Mouse (Mus musculus) embryonic facial prominence, embryonic 15.5 days (tissue): ENCODE data around the gene Nbea. TPM values are rescaled to one million over a fixed set of nuclear protein-coding genes. Genes with fewer than 3 reads are reported as not detected.

Source experiments
- ATAC-seq: fragments of 200-750 bp; cut with Nextera tagmentation; 2 replicates; pipeline ENCODE4 v1.8.0; 2017; ENCODE audit warnings: low read depth, moderate TSS enrichment; ENCODE audit not compliant: insufficient number of reproducible peaks, low FRiP score, low TSS enrichment
- H3K27ac ChIP-seq: fragments of 300-500 bp; sonication (generic); replicated peaks from 2 replicates; pipeline ENCODE4 v1.5.1; 2015; ENCODE audit warnings: mild to moderate bottlenecking, inconsistent platforms
- H3K27me3 ChIP-seq: fragments of 300-500 bp; sonication (generic); 2 replicates; pipeline ENCODE4 v1.6.1; 2015; ENCODE audit warnings: inconsistent platforms
- H3K36me3 ChIP-seq: fragments of 300-500 bp; sonication (generic); 2 replicates; pipeline ENCODE4 v1.6.1; 2015; ENCODE audit warnings: mild to moderate bottlenecking, inconsistent platforms
- H3K4me1 ChIP-seq: fragments of 300-500 bp; sonication (generic); 2 replicates; pipeline ENCODE4 v1.6.1; 2015; ENCODE audit warnings: inconsistent platforms
- H3K4me2 ChIP-seq: fragments of 300-500 bp; sonication (generic); replicated peaks from 2 replicates; pipeline ENCODE4 v1.6.1; 2015; ENCODE audit warnings: mild to moderate bottlenecking, inconsistent platforms
- H3K4me3 ChIP-seq: fragments of 300-500 bp; sonication (generic); replicated peaks from 2 replicates; pipeline ENCODE4 v1.5.1; 2015; ENCODE audit warnings: mild to moderate bottlenecking, inconsistent platforms
- H3K9ac ChIP-seq: fragments of 300-500 bp; sonication (generic); 2 replicates; pipeline ENCODE4 v1.6.1; 2015; ENCODE audit warnings: inconsistent platforms
- H3K9me3 ChIP-seq: fragments of 300-500 bp; sonication (generic); replicated peaks from 2 replicates; pipeline ENCODE4 v1.6.1; 2016; ENCODE audit warnings: inconsistent platforms
- WGBS: fragments of 180-500 bp; shearing (Covaris S2); methylation state at CpG from one replicate; pipeline ENCODE4 v1.1.7; 2015; 5-methylcytosine and 5-hydroxymethylcytosine counted together
- polyA plus RNA-seq: library from polyadenylated mRNA; unstranded; fragments of >200 nt; fragmentation: Nextera tagmentation; extraction: Ambion mirVana; gene quantifications from 2 replicates; pipeline ENCODE4 v1.2.1, GENCODE M21; 2015

The Nbea gene
- polyA plus RNA-seq, 1 experiment from 2014 or later, result 13.3 TPM

DNA sequence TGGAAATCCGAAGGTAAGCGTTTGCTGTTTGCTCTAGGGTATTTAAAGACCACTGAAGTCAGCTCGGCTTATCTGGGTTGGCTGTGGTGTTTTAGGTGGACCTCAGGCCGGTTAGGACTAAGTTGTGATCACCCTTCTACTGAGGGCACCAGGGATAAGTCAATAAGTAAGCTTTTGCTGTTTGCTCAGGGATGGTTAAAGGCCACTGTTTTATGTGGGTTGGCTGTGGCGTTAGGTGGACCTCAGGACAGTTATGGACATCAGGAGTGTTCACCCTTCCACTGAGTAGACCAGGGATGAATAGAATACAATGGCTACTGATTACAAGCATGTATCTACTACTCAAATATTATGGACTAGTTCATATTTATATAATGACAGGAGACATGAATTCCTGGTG lies 292.9 kb downstream of the Nbea start:
- no peak overlapping the region for H3K4me3 ChIP-seq
- ATAC-seq, result no peak
- no peak overlapping the region for H3K27ac ChIP-seq
- no peak overlapping the region for H3K9ac ChIP-seq
- no peaks in the 10 kb centered on the region for H3K36me3 ChIP-seq
- H3K4me1 ChIP-seq, result no peaks in the 10 kb centered on the region
- no peaks in the 10 kb centered on the region for H3K27me3 ChIP-seq
- no peak overlapping the region for H3K4me2 ChIP-seq
- WGBS, result 75% methylated on average over 5 of the region's 5 CpGs
- H3K9me3 ChIP-seq, result no peaks in the 10 kb centered on the region

DNA sequence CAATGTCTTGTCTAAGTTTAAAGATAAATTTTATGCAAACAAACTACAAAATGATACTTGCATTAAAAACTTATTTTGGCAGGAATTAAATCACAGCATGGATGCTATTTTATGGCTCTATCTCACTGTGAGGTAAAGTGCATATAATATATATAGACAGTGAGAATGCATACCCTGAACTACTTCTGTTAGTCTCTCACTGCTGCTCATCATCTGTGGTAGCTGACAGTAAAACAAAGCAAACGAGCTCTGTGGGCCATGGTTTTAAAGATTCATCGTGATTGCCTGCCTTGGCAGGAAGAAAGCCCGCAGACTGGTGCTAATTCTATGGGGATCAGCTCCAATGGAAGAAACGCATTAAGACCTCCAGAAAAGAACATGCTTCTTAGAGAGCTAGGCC lies 294.3 kb downstream of the Nbea start:
- 37% methylated on average over 4 of the region's 4 CpGs for WGBS
- no peak overlapping the region for H3K9ac ChIP-seq
- no peaks in the 10 kb centered on the region for H3K27me3 ChIP-seq
- no peak overlapping the region; the same call in 1 of the 2 replicates for H3K27ac ChIP-seq
- no peak for ATAC-seq
- no peak overlapping the region for H3K4me2 ChIP-seq
- no peaks in the 10 kb centered on the region for H3K9me3 ChIP-seq
- H3K4me3 ChIP-seq, result no peak overlapping the region
- no peaks in the 10 kb centered on the region for H3K36me3 ChIP-seq
- no peaks in the 10 kb centered on the region for H3K4me1 ChIP-seq

DNA sequence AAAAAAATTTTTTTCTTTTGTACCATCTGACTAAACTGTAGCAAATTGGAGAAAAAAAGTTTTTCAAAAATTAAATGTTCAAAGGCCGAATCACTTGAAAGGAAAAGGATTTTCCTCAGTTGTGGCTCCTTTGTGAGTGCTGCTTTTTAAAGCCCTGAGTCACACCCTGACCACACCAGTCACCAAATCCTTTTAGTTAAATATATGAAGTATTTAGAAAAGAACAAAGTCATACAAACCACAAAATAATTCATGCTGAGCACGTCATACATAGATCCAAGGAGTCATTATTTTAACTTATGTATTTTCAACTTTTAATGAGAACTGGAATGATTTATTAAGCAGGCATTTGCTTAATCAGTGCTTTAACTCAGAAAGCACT lies 295.7 kb downstream of the Nbea start:
- Histone ChIP-seq H3K4me1 (no peaks in the 10 kb centered on the region), H3K27me3 (no peaks in the 10 kb centered on the region), H3K27ac (no peak overlapping the region), H3K36me3 (no peaks in the 10 kb centered on the region), H3K9me3 (no peaks in the 10 kb centered on the region), H3K4me2 (no peak overlapping the region), H3K9ac (no peak overlapping the region), H3K4me3 (no peak overlapping the region)
- ATAC-seq, result no peak
- 53% methylated on average over 2 of the region's 2 CpGs for WGBS

DNA sequence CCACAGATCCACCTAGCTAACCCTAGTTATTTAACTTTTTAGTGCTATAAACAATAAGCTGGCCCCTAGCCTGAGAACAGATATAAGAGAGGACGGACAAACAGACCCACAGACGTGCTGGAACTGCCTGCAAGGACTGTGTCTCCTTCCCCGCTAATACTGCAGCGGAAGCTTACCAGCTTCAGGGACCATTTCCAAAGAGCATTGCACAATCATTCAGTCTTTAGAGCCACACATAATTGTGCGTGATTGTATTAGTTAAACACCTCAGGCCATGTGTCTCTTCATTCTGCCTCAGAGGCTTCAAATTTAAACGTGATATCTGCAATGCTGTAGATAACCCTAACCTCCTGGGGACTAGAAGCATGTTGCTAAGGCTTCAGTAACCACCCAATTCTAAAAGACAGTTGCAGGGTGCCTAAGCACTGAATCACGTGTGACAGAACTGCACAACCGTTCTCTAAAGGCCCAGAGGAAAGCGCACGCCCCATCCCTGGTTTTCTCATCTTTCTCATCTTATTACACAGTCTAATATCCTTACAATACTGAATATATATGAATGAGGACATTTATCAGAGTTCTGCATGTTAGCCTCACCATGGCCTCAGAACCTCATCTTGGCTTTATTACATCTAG lies 296.2 kb downstream of the Nbea start:
- no peaks in the 10 kb centered on the region for H3K27me3 ChIP-seq
- no peaks in the 10 kb centered on the region for H3K9me3 ChIP-seq
- WGBS, result 57% methylated on average over 10 of the region's 10 CpGs
- H3K36me3 ChIP-seq, result no peaks in the 10 kb centered on the region
- no peak overlapping the region for H3K4me2 ChIP-seq
- no peak overlapping the region for H3K9ac ChIP-seq
- no peak overlapping the region for H3K27ac ChIP-seq
- H3K4me3 ChIP-seq, result no peak overlapping the region
- no peaks in the 10 kb centered on the region for H3K4me1 ChIP-seq
- ATAC-seq, result no peak

DNA sequence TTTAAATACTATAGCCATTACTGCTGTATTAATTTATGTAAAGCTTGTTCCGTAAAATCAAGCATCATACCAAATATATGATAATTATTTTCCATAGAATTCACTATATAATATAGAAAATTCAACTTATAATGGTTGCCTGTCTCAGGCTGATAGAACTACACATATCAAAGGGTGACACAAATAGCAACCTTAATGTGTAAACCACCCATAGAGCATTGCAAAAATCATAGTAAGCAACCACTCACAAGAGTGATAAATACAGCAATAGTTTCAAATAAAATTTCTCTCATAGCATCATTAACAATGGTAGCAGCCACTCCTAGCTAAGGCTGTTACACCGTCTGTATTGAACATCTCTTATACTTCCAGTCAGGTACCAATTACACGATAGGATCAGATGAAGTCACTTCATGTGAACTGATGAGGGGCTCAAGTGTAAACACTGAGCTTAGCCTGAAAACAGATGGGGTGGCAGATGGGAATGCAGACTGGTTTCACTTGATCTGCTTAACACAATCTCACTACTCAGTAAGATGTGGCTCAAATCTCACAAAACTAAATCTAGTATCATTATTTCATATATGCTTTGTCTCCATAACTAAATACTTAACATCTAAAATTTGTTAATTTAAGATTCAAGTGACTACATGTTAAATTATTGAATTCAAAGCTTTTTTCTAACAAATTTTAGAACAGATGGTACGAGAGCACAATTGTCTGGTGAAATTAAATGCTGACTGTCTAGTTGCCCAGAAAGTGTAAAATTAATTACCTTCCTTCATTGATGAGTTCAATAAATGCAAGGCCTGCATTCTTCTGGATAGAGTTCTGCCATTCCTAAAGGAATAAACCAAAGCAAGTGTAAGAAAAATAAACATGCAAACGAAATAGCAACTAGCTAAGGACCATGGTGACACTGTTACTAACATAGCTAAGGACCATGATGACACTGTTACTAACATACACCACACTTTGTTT lies 310.3 kb downstream of the Nbea start:
- Histone ChIP-seq H3K4me2 (no peak overlapping the region), H3K9ac (no peak overlapping the region), H3K27me3 (no peaks in the 10 kb centered on the region), H3K4me1 (no peaks in the 10 kb centered on the region), H3K4me3 (no peak overlapping the region), H3K27ac (no peak overlapping the region), H3K36me3 (0 out of 2 replicates have a peak, but pooled peaks cover 3% of the 10 kb centered on the region), H3K9me3 (no peaks in the 10 kb centered on the region)
- no peak for ATAC-seq
- WGBS, result 68% methylated on average over 5 of the region's 5 CpGs

DNA sequence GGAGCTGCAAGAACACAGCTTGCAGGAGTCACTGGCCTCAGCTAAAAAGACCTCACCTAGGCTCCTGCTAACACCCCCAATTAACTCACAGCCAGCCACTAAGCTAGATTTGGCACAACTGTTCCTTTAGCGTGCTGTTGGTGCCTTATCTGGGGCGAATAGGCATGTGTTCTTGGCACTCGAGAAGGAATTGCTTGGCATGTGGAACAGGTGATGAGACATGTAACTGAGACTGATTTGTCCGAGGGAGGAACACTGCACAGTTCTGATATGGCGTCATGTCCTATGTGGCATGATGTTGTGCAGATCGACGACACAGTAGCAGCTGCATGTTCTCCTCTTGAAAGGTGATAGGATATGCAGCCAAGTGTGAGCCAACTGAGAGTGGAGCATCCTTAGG lies 331.0 kb downstream of the Nbea start:
- Histone ChIP-seq H3K27me3 (no peaks in the 10 kb centered on the region), H3K4me2 (no peak overlapping the region), H3K4me1 (no peaks in the 10 kb centered on the region), H3K9me3 (no peaks in the 10 kb centered on the region), H3K9ac (no peak overlapping the region), H3K36me3 (no peaks in the 10 kb centered on the region; the same call in 1 of the 2 replicates), H3K4me3 (no peak overlapping the region), H3K27ac (no peak overlapping the region)
- no peak for ATAC-seq
- WGBS, result 82% methylated on average over 7 of the region's 7 CpGs

DNA sequence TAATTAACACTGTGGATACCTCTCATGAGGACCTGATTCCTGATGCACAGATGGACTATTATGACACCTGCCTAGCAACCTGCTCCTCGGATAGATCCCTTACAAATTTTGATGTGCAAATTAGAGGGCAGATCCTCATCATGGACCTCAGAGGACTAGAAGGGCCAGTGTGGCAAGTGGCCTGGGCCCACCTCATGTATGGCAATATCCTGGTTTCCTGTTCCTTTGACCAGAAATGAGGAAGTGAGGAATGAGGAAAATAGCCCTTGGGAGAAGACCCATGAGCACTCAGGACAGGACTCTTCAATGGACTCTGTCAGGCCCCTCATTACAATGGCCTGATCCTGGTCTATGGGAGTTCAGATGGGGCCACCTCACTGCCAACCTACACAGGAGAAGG lies 336.4 kb downstream of the Nbea start:
- H3K4me2 ChIP-seq, result no peak overlapping the region

DNA sequence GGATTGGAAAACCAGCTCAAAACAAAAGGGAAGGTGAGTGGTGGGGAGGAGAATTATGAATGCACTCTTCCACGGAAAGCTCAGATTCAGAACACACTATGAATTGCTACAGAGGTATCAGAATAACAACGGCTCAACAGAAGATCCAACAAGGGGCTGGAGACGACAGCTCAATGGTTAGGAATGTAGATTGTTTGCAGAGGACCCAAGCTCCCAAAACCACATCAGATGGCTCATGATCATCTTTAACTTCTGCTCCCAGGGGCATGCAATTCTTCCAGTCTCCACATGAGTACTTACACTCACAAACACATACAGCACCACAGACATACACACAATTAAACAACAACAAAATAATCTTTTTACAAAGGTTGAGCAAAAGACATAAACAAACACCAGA lies 346.3 kb downstream of the Nbea start:
- Histone ChIP-seq H3K4me2 (no peak overlapping the region), H3K36me3 (no peaks in the 10 kb centered on the region), H3K4me3 (no peak overlapping the region), H3K27me3 (no peaks in the 10 kb centered on the region), H3K4me1 (no peaks in the 10 kb centered on the region), H3K9ac (no peak overlapping the region), H3K9me3 (no peaks in the 10 kb centered on the region), H3K27ac (no peak overlapping the region)
- WGBS, result 69% methylated on average over 3 of the region's 3 CpGs
- ATAC-seq, result no peak

More for the DNA sequence above, 336.4 kb downstream of the Nbea start:
- ATAC-seq, result no peak
- 89% methylated on average over 1 of the region's 1 CpGs for WGBS
- Histone ChIP-seq H3K4me3 (no peak overlapping the region), H3K9me3 (no peaks in the 10 kb centered on the region), H3K9ac (no peak overlapping the region), H3K27ac (no peak overlapping the region), H3K27me3 (no peaks in the 10 kb centered on the region), H3K4me1 (no peaks in the 10 kb centered on the region), H3K36me3 (peaks cover 6% of the 10 kb centered on the region; the same call in 1 of the 2 replicates)

DNA sequence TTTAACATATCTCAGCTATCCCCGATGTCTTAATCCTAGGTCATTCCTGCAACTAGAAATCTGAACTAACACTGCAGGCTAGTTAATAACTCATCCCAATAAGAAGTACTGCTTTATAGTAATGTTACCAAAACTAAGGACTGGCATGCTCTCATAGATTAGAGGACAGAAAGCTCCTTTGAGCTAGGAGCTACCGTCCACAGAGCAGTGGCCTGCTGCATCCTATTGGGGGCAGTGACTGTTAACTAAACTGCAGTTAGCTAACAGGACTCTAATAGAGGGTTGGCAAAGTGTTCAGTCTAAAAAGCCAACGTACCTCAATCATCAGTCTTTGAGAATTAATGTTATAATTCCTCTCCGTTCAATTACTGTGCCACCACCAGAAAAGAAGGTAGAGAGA lies 348.3 kb downstream of the Nbea start:
- Histone ChIP-seq H3K27ac (no peak overlapping the region), H3K9ac (no peak overlapping the region), H3K4me3 (no peak overlapping the region), H3K36me3 (no peaks in the 10 kb centered on the region), H3K9me3 (no peaks in the 10 kb centered on the region), H3K4me2 (no peak overlapping the region), H3K4me1 (no peaks in the 10 kb centered on the region), H3K27me3 (no peaks in the 10 kb centered on the region)
- 52% methylated on average over 4 of the region's 4 CpGs for WGBS
- no peak for ATAC-seq

DNA sequence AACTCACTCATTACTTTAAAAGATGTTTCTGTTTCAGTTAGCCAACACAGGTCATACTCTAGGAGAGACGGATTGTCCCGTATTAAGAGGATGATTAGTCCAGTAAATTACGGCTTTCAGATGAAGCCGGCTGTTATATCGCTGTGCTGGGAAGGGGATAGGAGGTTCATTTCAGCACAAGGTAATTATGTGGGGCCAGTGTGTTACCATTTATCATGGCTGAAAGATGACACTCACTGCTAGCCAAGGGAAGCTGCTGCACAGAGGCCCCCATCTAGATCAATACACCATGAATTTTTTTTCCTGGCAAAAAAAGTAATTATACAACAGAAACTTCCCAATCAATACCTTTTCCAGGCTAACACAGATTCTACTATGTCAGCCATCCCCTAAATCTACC lies 353.3 kb downstream of the Nbea start:
- H3K36me3 ChIP-seq, result no peaks in the 10 kb centered on the region
- no peaks in the 10 kb centered on the region for H3K9me3 ChIP-seq
- H3K27ac ChIP-seq, result no peak overlapping the region
- H3K4me3 ChIP-seq, result no peak overlapping the region
- no peaks in the 10 kb centered on the region for H3K27me3 ChIP-seq
- H3K9ac ChIP-seq, result no peak overlapping the region
- 51% methylated on average over 5 of the region's 5 CpGs for WGBS
- ATAC-seq, result no peak
- no peaks in the 10 kb centered on the region for H3K4me1 ChIP-seq
- no peak overlapping the region for H3K4me2 ChIP-seq

DNA sequence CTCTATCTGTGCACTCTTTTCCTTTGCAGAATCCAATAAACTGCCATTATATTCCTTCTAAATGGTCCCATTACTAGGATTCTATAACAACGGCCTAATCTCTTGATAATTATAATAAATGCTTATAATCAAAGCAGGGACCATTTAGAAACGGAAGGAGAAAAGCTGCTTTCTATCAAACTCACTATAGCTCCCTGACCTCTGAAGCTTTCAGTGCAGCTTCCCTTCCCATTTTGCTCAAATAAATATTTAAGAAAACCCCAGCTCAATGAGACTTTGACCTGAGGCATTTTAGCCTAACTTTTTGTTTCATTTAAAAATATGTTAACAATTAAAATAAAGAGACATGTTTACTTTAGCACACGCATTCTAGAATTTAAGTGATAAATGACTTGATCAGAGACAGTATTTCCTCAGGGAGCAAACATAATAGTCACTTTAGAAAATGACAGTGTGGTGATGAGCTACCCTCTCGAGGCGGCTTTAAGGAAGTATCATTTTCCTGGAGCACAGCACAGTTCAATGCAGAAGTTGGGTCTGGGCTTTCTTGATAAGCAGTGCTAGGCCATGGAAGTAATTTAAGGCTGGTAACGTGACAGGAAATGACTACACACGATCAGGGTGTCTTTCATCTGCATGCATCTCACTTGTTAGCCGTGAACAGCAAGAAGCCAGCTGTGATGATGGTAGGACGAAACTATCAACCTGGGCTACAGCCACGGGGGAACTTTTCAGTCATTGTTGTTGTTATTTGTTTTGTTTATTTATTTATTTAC lies 354.8 kb downstream of the Nbea start:
- Histone ChIP-seq H3K9ac (no peak overlapping the region), H3K27ac (no peak overlapping the region), H3K4me3 (no peak overlapping the region), H3K27me3 (no peaks in the 10 kb centered on the region), H3K36me3 (no peaks in the 10 kb centered on the region), H3K9me3 (no peaks in the 10 kb centered on the region), H3K4me1 (no peaks in the 10 kb centered on the region), H3K4me2 (no peak overlapping the region)
- ATAC-seq, result no peak
- 31% methylated on average over 10 of the region's 10 CpGs for WGBS
